Mouse (Mus musculus) stomach, embryonic 14.5 days (tissue): ENCODE measurements around the gene Gm18336. TPM values are rescaled to one million over a fixed set of nuclear protein-coding genes. Genes with fewer than 3 reads are reported as not detected.

Source experiments
- ATAC-seq: fragments of 200-750 bp; cut with Nextera tagmentation; 2 replicates; pipeline ENCODE4 v1.8.0; 2017; ENCODE audit warnings: low read depth, moderate TSS enrichment; ENCODE audit not compliant: insufficient number of reproducible peaks, insufficient read depth, low FRiP score
- H3K27ac ChIP-seq: fragments of 300-500 bp; sonication (generic); 2 replicates; pipeline ENCODE4 v1.5.1; 2014; ENCODE audit warnings: mild to moderate bottlenecking, low read length, moderate library complexity, mixed read lengths
- H3K27me3 ChIP-seq: fragments of 300-500 bp; sonication (generic); 2 replicates; pipeline ENCODE4 v1.6.1; 2014; ENCODE audit warnings: low read length, control low read depth, mixed read lengths; ENCODE audit not compliant: control insufficient read depth, insufficient read depth
- H3K36me3 ChIP-seq: fragments of 300-500 bp; sonication (generic); 2 replicates; pipeline ENCODE4 v1.6.1; 2014; ENCODE audit warnings: mild to moderate bottlenecking, control low read depth, low read length, moderate library complexity, mixed read lengths; ENCODE audit not compliant: control insufficient read depth, insufficient read depth
- H3K4me1 ChIP-seq: fragments of 300-500 bp; sonication (generic); 2 replicates; pipeline ENCODE4 v1.6.1; 2014; ENCODE audit warnings: low read length, control low read depth, mixed read lengths; ENCODE audit not compliant: control insufficient read depth, insufficient read depth
- H3K4me2 ChIP-seq: fragments of 300-500 bp; sonication (generic); replicated peaks from 2 replicates; pipeline ENCODE4 v1.6.1; 2014; ENCODE audit warnings: low read depth, low read length, control low read depth
- H3K4me3 ChIP-seq: fragments of 300-500 bp; sonication (generic); 2 replicates; pipeline ENCODE4 v1.5.1; 2014; ENCODE audit warnings: low read depth, low read length, control low read depth
- H3K9ac ChIP-seq: fragments of 300-500 bp; sonication (generic); replicated peaks from 2 replicates; pipeline ENCODE4 v1.6.1; 2014; ENCODE audit warnings: low read depth, mild to moderate bottlenecking, control low read depth, low read length, moderate library complexity, mixed read lengths
- H3K9me3 ChIP-seq: fragments of 300-500 bp; sonication (generic); 2 replicates; pipeline ENCODE4 v1.6.1; 2016; ENCODE audit warnings: low read depth, low read length, control low read depth; ENCODE audit not compliant: control insufficient read depth
- WGBS: fragments of 180-500 bp; shearing (Covaris S2); extraction: QIAGEN DNeasy Blood & Tissue Kit; methylation state at CpG from one replicate; pipeline ENCODE4 v1.1.7; 2014; 5-methylcytosine and 5-hydroxymethylcytosine counted together
- polyA plus RNA-seq: library from polyadenylated mRNA; unstranded; fragments of >200 nt; fragmentation: Nextera tagmentation; extraction: Ambion mirVana; gene quantifications from 2 replicates; pipeline ENCODE4 v1.2.1, GENCODE M21; 2014

Gm18336 gene
- polyA plus RNA-seq, 1 experiment from 2014 or later = not detected

DNA sequence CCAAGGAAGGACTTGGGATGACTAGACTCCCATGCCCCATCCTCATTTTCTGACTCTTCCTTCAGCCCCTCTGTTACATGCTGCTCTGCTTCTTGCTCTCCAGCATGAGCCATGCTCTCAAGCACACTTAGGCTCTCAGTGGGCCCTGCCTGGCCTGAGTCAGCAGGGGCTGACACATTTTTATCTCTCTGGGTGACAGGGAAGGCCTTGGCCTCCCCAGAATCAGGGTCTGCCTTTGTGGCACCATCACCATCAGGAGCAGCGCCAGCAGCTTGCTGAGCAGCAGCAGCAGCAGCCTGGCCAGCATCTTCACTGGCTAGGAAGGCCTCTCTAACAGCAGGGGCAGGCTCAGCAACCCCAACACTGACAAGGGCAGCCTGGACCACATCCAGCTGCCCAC, 2.1 kb downstream of the Gm18336 start:
- no peak for ATAC-seq

DNA sequence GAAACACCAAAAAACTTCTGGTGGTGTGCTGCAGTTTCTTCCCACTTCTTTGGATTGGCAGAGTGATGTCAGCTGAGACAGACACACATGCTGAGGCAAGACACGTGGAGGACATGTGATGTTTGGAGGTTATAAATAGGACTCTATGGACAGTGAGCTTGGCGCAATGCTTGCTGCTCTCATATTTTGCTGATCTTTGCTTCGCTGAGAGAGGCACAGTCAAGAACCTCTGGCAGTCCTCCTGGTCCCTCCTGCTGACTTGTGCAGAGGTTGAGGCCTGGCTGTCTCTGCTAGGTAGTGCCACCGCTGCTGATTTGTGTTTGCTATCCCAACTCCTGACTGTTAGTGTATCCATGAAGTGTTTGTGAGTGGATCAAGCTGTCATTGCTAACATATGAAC, 7.1 kb downstream of the Gm18336 start:
- H3K4me3 ChIP-seq = no peak overlapping the region
- 82% methylated on average over 4 of the region's 4 CpGs for whole genome bisulfite sequencing
- no peak overlapping the region for H3K27ac ChIP-seq
- H3K36me3 ChIP-seq = no peaks in the 10 kb centered on the region
- no peaks in the 10 kb centered on the region for H3K9me3 ChIP-seq
- H3K4me2 ChIP-seq = no peak overlapping the region
- no peak overlapping the region for H3K9ac ChIP-seq
- ATAC-seq = no peak
- H3K27me3 ChIP-seq = no peaks in the 10 kb centered on the region
- H3K4me1 ChIP-seq = no peaks in the 10 kb centered on the region

More for the DNA sequence above, 2.1 kb downstream of the Gm18336 start:
- no peaks in the 10 kb centered on the region for H3K9me3 ChIP-seq
- H3K27me3 ChIP-seq = no peaks in the 10 kb centered on the region
- H3K4me2 ChIP-seq = no peak overlapping the region
- H3K27ac ChIP-seq = no peak overlapping the region
- H3K36me3 ChIP-seq = no peaks in the 10 kb centered on the region
- H3K9ac ChIP-seq = no peak overlapping the region
- 90% methylated on average over 1 of the region's 1 CpGs for WGBS
- no peak overlapping the region for H3K4me3 ChIP-seq
- H3K4me1 ChIP-seq = no peaks in the 10 kb centered on the region

DNA sequence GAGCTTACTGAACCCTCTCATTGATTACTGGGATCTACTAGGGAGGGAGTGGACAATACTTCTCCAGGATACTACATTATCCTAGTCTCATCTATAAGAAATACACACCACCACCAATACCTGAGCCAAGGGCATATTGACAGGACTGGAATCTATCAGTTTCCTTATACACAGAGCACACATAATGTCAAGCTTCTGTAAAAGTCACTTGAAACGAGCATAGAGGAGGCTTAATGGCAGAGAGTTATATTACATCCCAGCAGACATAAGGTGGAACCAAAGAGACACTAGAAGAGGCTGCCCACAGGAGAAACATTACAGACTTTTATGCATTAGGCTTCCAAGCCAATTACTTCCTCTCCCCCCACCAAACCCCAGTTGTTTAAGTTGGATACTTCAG, 13.6 kb downstream of the Gm18336 start:
- no peak for ATAC-seq
- Histone ChIP-seq H3K4me3 (no peak overlapping the region), H3K27me3 (no peaks in the 10 kb centered on the region), H3K4me1 (no peaks in the 10 kb centered on the region), H3K9me3 (no peaks in the 10 kb centered on the region), H3K27ac (no peak overlapping the region), H3K36me3 (no peaks in the 10 kb centered on the region), H3K9ac (no peak overlapping the region), H3K4me2 (no peak overlapping the region)
- 29% methylated on average over 1 of the region's 1 CpGs for WGBS

DNA sequence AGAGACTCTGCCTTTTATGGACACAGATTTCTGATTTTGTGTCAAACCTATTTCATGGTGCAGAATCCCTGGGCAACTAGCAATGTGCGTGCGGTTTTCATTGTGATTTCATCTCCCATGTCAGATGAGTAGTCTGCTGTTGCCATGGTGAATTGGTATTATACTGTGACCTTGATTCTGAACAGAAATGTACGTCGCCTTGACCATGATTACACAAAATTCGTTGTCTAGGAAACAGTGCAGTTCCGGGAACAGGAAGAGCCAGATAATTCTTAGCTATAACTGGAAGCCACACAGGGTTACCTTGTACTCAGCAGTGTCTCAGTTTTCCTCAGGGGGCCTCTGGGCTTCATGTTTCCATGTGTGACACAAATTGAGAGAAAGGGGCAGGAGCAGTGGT, 14.1 kb downstream of the Gm18336 start:
- Histone ChIP-seq H3K9ac (no peak overlapping the region), H3K4me1 (no peaks in the 10 kb centered on the region)
- WGBS = 78% methylated on average over 6 of the region's 6 CpGs

DNA sequence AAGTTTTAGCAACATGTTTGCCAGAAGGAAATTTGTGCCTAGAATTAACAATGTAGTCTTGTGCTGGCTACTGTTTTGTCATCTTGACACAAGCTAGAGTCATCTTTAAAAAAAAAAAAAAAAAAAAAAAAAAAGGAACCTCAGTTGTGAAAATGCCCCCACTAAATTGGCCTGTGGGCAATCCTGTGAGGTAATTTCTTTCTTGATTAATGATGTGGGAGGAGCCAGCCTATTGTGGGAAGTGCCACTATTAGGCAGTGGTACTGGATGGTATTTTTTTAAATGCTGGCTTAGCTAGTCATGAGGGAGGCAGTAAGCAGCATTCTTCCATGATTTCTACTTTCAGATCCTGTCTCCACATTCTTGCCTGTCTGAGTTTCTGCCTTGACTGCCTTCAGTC, 35.2 kb downstream of the Gm18336 start:
- H3K27ac ChIP-seq = no peak overlapping the region
- H3K36me3 ChIP-seq = no peaks in the 10 kb centered on the region
- H3K4me2 ChIP-seq = no peak overlapping the region
- no peak for ATAC-seq
- no peak overlapping the region for H3K4me3 ChIP-seq
- no peaks in the 10 kb centered on the region for H3K27me3 ChIP-seq
- H3K9me3 ChIP-seq = no peaks in the 10 kb centered on the region
- H3K9ac ChIP-seq = no peak overlapping the region
- no peaks in the 10 kb centered on the region for H3K4me1 ChIP-seq

More for the DNA sequence above, 14.1 kb downstream of the Gm18336 start:
- H3K4me2 ChIP-seq = no peak overlapping the region
- no peaks in the 10 kb centered on the region for H3K27me3 ChIP-seq
- no peak overlapping the region for H3K27ac ChIP-seq
- ATAC-seq = no peak
- no peak overlapping the region for H3K4me3 ChIP-seq
- no peaks in the 10 kb centered on the region for H3K9me3 ChIP-seq
- H3K36me3 ChIP-seq = no peaks in the 10 kb centered on the region

DNA sequence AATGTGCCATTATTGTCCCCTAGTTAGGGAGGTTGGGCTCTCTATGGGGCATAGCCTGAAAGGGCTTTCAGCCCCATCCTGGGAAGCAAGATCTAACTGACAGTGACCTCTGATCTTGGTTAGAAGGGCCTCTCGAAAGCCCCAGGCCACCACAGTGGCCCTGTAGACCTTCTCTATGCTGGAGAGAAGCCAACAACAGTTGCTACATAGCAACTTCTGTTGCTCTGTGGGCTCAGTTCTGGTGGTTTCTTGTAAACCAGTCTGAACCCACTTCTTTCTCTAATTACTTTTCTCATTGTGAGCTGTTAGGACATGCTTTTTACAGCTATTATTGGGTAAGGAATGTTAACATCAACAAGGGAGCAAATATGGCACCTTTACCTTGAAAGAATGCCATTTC, 41.8 kb downstream of the Gm18336 start:
- ATAC-seq = no peak
- Histone ChIP-seq H3K36me3 (peaks cover 18% of the 10 kb centered on the region), H3K4me3 (no peak overlapping the region), H3K9ac (no peak overlapping the region), H3K4me1 (no peaks in the 10 kb centered on the region), H3K27ac (no peak overlapping the region), H3K9me3 (no peaks in the 10 kb centered on the region; the same call in 1 of the 2 replicates), H3K4me2 (no peak overlapping the region), H3K27me3 (no peaks in the 10 kb centered on the region)
- 69% methylated on average over 1 of the region's 1 CpGs for WGBS

DNA sequence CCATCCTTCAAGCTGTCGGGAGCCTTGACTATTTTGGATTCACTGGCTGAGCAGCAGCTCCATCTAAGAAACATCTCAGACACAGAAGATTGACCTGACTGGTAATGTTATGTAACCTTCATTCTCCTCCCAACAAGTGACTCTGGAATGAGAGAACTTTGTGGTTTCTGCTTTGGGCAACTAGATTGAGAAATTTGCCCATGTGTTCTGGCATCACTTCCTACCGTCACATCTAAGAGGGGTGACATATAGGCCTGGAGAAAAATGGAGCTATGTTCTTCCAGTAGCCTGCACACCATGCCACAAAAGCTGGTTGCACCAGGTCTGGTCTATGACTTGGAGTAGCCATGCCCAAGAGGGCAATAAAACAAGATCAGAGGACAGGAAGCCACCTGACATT, 42.4 kb downstream of the Gm18336 start:
- no peak overlapping the region for H3K27ac ChIP-seq
- ATAC-seq = no peak
- H3K36me3 ChIP-seq = peaks cover 18% of the 10 kb centered on the region
- H3K4me2 ChIP-seq = no peak overlapping the region
- no peaks in the 10 kb centered on the region for H3K27me3 ChIP-seq
- H3K9me3 ChIP-seq = no peaks in the 10 kb centered on the region; the same call in 1 of the 2 replicates
- H3K4me3 ChIP-seq = no peak overlapping the region
- H3K9ac ChIP-seq = no peak overlapping the region
- H3K4me1 ChIP-seq = no peaks in the 10 kb centered on the region
- 90% methylated on average over 2 of the region's 2 CpGs for WGBS

Other genes with a start within 250 kb of the Gm18336 start
- gene Xlr5b, start 249.9 kb downstream of the Gm18336 start, polyA plus RNA-seq = not detected in 2 replicates
- not detected in 2 replicates for gene DXBay18, start 249.3 kb downstream of the Gm18336 start, polyA plus RNA-seq
- not detected in 2 replicates for gene Spin2d, start 221.7 kb downstream of the Gm18336 start, polyA plus RNA-seq
- gene Xlr3b, start 206.5 kb downstream of the Gm18336 start, polyA plus RNA-seq = 5.5 and 11.3 TPM in 2 replicates
- 0.17 and 1.1 TPM in 2 replicates for gene Xlr4b, start 184.4 kb downstream of the Gm18336 start, polyA plus RNA-seq
- 12.2 and 12.9 TPM in 2 replicates for gene F8a, start 170.4 kb downstream of the Gm18336 start, polyA plus RNA-seq
- gene Xlr4c, start 155.6 kb downstream of the Gm18336 start, polyA plus RNA-seq = not detected in 2 replicates
- gene Xlr3c, start 133.3 kb downstream of the Gm18336 start, polyA plus RNA-seq = not detected in 2 replicates
- gene Xlr5a, start 105.8 kb downstream of the Gm18336 start, polyA plus RNA-seq = 0.16 TPM in 1 of 2 replicates, not detected in the other
- gene Xlr5c, start 105.8 kb downstream of the Gm18336 start, polyA plus RNA-seq = not detected in 2 replicates
- gene Gm45015, start 61.9 kb downstream of the Gm18336 start, polyA plus RNA-seq = not detected in 2 replicates
- gene Zfp275, start 56.1 kb downstream of the Gm18336 start, polyA plus RNA-seq = 17.4 and 21.2 TPM in 2 replicates
- 0.09 and 0.11 TPM in 2 replicates for gene Zfp92, start 12.4 kb upstream of the Gm18336 start, polyA plus RNA-seq
- 0.25 TPM in 1 of 2 replicates, not detected in the other for gene Trex2, start 36.6 kb upstream of the Gm18336 start, polyA plus RNA-seq
- gene Haus7, start 60.3 kb upstream of the Gm18336 start, polyA plus RNA-seq = 50.1 and 57.5 TPM in 2 replicates
- gene Bgn, start 84.9 kb upstream of the Gm18336 start, polyA plus RNA-seq = 95.7 and 104 TPM in 2 replicates
- gene Atp2b3, start 104.3 kb upstream of the Gm18336 start, polyA plus RNA-seq = 0.36 and 0.38 TPM in 2 replicates
- gene Dusp9, start 240.7 kb upstream of the Gm18336 start, polyA plus RNA-seq = 5.0 and 7.3 TPM in 2 replicates